Mouse (Mus musculus) CD4-positive helper T cell, adult 2 months (primary cell): ENCODE results near the gene Smarcb1.
"Not testable (repeated sequence)": the region's sequence is repeated elsewhere in the genome, so short reads cannot be mapped to it uniquely, and the experiment has no call there.

Source experiments
- DNase-seq: peaks from one replicate; pipeline ENCODE4 v3.0.0-alpha.2; 2012; ENCODE audit warnings: low read depth, missing footprints, low spot score

Gene Smarcb1

GRCm38 (mm10) chr10:75889406-75890153 is 31.8 kb downstream of the Smarcb1 start:
- DNase-seq, result no peak

- DNase-seq, result not testable (repeated sequence)
Observed at GRCm38 (mm10) chr10:75887504-75887903, 33.9 kb downstream of the Smarcb1 start.

DNA sequence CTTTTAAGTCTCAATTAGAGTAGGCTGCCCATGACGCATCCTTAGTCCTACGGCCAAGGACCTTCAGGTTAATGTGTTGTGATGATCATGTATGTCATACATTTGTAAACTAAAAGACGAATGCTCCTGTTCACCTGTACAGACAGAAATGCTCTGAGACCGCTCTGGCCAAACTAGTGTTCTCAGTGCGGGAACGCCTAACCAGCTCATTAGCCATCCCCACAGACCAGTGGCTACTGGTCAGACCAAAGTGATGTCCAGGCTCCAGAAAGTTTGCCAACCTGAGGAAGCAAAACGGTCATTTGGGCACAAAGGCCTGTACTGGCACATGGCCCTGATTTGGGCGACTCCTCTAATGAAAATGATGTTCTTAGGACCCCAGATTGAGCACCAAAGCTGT is 36.7 kb downstream of the Smarcb1 start:
- DNase-seq, result no peak

- DNase-seq, result peak; percentile 80
Observed at GRCm38 (mm10) chr10:75883232-75883552, 38.2 kb downstream of the Smarcb1 start.

DNA sequence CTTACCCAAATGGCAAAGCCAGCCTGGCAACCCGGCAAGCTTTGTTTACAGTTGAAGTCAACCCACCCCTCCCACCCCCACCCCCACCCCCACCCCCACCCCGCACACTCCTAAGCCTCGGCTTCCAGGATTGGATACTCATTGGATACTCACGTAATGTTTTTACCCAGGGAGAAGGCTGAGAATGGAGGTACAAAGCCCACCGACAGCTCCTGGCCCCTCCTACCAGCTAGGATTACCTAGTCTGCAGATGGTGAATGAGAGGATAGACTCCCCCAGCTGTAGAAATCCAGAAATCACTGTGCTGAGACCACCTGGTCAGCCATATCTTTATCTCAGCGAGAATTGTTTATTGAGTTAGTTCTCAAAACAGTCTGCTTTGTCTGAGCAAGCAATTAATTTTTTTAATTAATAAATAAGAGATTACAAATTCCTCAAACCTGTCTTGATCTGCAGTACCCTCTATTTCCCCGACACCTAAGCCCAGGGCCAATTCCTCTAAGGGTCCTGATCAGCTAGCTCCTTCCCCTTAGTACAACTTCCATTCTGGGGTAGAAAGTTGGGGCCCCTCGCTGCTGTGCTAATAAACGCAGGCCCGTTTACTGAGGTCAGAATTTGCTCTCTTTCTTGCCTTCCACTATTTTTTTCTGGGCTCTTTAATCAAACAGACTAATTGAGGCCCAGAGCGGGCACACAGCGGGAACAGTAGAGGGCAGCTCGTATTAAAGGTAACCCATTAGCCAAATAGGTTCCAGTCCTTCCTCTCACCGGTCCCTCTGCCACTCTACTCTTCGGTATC is 38.8 kb downstream of the Smarcb1 start:
- no peak for DNase-seq

DNA sequence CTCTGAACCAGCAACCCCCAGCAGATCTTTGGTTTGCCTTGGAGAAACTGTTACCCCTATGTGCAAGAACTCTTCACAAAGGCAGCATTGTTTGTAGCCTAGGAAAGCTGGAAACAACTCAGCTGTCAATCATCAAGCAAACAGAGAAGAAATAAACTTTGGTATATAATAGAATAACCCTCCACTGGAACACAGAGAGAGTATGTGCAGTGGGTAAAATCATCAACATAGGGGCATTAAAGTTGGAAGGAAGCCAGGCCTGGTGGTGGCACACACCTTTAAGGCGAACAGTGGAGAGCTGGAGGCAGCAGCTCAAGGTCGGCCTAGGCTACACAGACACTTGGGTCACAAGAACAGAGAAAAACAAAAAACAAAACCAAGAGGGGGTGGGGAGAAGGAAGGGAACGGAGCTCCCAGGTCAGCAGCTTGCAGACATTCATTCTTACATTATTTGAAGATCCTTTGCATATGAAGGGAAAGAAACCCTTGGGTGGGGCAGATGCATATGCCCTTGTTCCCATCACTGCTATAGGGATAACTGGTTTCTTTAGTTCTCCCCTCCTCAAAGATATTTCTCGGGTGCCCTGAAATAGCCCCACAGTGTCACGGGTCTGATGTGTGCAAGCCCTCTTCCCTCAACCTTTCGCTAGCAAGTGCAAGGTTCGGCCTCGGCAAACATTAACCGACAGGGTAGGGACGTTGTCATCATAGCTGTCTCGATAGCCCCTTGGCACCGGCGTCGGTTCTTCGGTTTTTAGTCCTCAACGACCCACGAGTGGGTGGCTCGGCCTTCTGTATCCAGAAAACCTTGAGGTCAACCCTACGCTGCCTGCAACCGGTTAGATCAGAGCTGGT is 39.6 kb downstream of the Smarcb1 start:
- DNase-seq, result no peak

- no peak for DNase-seq
Observed at GRCm38 (mm10) chr10:75880771-75881577, 40.4 kb downstream of the Smarcb1 start.

DNA sequence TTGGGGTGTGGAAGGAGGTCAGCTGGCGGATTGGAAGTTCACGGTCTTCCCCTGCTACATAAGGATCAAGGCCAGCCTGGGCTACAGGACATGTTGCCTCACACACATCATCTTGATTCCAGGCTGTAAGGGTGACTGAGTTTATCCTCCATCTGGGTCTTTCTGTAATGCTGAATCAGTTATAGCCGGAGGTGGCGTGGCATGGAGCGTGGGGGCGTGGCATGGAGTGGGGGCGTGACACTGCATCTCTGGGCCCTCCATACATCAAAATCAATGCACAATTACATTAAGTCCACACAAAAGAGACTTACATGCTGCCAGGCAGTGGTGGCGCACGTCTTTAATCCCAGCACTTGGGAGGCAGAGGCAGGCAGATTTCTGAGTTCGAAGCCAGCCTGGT is 41.1 kb downstream of the Smarcb1 start:
- no peak for DNase-seq

- no peak for DNase-seq
Observed at GRCm38 (mm10) chr10:75878836-75879235, 42.6 kb downstream of the Smarcb1 start.

GRCm38 (mm10) chr10:75873543-75874170 is 47.8 kb downstream of the Smarcb1 start:
- no peak for DNase-seq

DNA sequence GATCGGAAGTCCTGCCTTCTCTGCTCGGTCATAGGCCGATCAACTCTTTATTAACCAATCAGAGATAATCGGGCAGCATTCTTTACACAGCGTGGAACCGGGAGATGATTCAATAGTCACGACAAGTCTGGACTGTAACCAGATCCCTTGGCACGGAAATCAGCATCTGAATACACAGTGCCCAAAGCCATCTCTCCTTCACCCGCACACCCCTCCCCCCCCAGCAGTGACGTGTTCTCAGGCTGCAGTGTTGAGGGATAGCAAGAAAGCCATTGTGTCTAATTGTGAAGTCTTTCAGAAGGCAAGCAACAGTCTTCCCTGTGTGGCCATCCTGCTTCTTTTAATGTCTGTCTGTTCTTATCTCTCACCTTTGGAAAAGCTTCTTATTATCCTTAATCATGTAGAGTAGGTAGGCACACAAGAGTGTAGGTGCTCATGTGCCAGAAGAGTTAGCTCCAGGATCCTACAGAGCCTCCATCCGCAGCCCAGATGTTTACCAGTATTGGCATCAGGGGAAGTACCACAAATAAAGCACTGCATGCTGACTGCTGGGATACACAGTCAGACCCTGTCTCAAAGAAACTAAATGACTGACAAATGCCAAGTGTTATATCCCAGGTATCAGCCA is 48.4 kb downstream of the Smarcb1 start:
- no peak for DNase-seq

- no peak for DNase-seq
Observed at GRCm38 (mm10) chr10:75872025-75872914, 49.1 kb downstream of the Smarcb1 start.

DNA sequence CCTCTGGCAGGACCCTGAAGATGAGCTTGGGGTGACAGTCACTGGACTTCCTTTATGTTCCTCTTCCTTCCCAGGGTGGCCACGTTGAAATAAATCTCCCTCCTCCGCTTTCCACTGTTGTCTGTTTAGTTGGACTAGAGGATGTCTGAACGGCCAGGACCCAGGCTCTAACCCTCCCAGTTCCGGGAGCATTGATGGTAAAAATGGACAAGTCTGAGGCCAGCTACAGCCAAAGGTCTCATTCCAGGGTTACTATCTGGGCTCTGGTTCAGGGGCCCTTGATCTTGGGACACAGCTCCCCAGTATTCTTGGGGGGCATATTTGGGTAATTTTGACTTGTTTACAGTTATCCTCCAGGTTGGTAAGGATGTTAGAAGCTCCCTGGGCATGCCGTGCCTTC is 59.8 kb downstream of the Smarcb1 start:
- DNase-seq, result no peak

GRCm38 (mm10) chr10:75860746-75861145 is 60.7 kb downstream of the Smarcb1 start:
- DNase-seq, result no peak

DNA sequence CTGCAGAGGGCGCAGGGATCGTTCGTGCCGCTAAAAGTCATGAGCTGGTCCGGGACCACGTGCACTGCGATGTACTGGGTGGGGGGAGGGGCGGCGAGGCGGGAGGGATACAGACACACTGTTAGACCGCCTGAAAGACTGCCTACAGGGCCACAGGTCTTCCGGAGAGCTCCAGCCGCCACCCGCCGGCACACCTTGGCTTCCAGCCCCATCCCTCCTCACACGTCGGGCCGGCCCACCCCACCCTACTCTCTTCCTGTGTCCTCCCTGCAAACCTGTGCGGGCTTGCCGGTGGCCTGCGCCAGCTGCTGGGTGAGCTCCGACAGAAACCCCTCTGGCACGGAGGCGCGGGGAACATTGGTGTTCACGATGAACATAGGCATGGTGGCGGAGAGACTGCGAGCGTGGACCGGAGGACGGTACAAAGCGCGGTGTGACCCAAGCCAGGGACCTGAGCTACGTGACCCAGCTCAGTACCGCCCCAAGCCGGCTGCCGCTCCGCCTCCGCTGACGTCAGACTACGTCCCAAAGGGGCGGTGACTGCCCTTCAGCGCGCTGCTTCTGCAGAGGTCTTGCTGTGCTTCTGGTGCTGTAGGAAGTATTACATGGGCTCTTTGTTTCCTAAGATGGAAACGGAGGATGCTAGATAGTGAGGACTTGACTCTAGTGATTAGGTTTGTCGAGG is 61.5 kb downstream of the Smarcb1 start, which contains the start of gene Mif:
TSS of gene Mif (minus strand) at position 455 of the 685 bp plus-strand sequence.
- peak; percentile 93 for DNase-seq

- peak; percentile 63 for DNase-seq
Observed at GRCm38 (mm10) chr10:75859107-75859746, 62.2 kb downstream of the Smarcb1 start.

DNA sequence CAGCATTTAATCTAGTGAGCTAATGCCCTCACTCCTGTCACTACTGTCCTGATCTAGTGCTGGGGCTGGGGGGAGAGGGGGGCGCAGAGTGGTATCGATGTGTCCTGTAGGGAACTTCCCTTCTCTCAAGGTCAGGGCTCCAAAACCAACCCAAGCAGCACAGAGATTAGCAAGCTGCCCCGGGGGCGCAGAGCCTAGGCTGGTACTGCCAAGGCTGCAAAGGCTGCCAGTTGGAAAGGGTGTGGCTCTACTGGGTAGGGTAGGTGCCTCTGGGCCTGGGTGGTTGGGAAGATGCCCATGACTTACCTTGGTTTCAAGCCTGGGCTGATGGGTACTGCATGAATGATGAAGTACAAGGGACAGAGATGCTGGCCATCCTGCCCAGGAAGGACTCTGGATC is 63.8 kb downstream of the Smarcb1 start:
- DNase-seq, result no peak

DNA sequence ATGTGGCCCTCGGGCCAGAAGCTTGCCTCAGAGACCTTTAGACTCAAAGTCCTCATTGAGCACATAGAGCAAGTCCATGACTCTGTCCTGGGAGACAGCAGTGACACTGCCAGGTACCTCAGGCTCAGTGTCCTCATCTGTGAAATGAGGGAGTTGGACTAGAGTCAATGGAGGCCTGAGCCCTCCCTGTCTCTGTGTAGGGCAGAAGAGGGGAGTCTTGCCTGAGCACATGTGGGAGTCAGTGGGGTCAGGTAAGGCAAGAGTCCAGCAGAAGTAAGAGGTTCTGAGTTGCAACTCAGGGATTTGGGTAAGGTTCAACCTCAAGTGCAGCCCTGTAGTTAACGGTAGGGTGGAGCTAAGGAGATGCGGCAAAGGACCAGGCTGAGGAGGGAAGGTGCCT is 64.4 kb downstream of the Smarcb1 start:
- no peak for DNase-seq
